Mouse (Mus musculus): ENCODE results near the gene Ube2h.

The Ube2h gene

DNA sequence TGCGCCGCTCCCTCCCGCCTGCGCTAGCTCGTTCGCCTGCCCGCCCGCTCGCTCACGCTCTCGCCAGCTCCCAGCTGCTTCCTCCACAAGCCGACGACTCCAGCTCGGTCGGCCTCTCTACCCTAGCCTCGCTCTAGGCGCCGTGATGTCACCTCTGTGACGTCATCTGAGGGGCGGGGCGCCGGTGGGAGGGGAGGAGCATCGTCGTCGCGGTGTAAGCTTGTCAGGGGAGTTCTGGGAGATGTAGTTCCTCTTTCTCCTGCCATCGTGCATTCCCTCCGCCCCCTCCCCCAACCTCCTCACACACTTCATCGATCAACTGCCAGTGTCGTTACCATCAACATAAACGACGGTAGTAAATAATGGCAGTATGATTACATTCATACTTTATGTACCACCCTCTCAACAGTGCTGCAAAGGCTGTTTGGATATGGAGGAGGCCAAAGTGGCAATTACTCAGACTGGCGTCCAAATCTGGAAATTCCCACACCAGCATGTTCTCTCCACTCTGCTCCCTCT lies at the start of gene Ube2h:
Gene Ube2h (minus strand): TSS at position 141 of the 519 bp plus-strand sequence.
- DNase-seq, result peak; percentile 99 to 100

DNA sequence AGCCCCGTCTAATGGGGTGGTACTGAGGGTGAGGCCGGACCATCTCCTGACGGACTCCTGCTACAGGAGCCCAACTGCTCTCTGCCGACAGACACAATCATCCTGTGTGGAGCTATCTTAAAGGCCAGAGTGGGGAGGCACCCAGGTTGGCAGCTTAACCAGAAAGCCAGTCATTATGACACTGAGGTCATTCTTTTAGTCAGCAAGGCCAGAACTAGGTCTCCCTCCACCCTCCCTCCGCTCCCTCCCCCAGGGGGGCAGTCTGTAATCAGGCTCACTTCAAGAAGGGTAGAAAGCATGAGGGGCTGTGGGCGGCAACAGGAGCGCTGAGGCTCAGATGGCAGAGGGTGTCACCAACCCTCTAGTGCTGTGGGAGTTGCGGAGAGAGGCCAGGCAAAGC lies 49.3 kb upstream of the Ube2h start:
- no peak for DNase-seq

DNA sequence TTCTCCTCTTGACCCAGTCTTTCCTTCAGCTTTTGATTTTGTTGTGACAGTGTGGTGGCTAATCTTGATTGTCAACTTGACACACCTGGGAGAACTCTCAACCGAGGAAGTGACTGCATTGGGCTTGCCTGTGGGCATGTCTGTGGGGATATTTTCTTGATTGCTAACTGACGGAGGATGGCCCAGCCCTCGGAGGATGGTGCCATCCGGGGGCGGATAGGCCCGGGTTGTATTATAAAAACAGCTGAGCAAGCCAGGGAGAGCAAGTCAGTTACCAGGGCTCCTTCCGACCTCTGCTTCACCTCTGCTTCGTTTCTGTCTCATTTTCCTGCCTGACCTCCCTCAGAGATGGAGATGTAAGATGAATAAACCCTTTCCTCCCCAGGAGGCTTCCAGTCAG lies 48.4 kb upstream of the Ube2h start:
- DNase-seq, result no peak

DNA sequence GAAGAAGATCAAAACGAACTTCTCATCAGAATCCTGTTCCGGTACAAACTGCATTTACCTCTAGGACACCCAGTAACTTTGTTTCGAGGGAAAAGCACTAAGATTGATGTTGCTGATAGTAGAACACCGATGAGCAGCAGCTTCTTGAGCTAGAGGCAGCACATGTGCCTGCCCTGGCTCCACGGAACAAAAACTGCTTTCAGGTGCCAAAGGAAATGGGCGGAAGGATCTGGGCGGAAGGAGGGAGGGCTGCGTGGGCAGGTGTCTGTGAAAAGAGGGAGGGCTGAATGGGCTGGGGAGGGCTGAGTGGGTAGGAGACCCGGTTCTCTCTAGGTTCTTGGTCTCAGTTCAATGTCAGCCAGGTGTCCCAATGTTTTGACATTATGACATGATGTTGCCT lies 47.0 kb upstream of the Ube2h start:
- DNase-seq, result no peak

DNA sequence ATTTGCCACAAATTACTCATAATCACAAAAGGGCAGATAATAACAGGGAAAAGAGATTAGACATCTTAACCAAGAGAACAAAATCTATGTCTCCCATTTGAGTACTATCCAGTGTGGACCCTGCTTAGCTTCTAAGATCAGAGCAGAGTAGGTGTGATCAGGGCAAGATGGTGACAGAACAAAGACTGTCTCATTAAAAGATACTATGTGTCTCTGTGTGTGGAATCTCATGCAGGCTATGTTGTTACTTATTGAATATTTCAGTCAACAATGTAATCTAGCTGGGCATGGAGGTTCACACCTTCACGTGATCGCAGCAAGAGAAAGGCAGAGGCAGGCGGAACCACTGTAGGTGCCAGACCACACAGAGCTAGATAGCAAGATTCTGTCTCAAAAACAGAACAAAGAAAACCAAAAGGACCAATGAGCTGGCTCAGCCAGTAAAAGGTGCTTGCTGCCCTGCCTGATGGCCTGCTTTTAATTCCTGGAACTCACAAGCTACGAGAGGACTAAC lies 43.0 kb upstream of the Ube2h start:
- DNase-seq, result no peak

DNA sequence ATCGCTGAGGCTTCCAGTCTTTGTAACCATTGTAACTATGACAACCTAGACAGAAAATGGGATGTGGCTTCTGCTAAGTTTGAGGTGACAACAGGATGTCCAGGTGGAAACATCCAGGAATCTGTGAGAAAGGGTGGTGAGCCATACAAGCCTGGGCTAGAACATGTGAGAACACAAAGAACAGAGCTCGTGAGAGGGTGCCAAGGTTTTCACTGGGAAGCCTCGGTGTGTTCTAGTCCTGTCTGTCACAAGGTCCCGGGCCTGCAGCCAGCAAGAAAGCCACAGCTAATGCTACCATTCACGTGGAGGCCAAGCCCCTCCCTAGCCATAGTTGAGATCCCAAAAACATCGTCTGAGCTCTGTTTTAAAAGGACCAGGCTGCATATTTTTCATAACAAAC lies 42.4 kb upstream of the Ube2h start:
- DNase-seq, result no peak

DNA sequence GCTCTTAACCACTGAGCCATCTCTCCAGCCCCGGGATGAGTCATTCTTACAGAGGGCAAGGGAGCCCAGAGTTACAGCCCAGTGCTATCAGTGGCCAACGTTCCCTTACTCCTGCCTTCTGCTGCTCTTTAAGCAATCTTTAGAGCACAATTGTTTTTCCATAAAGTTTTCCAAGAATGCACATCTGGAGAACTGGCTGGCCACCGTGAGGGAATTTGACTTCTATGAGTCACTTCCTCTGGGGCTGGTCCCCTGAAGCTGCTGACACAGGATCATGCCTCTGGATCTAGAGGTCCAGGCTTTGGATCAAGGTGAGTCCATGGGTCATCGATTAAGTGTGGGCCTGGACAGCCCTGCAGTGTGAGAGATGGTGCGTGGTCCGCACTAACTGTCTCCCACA lies 39.7 kb upstream of the Ube2h start:
- DNase-seq, result no peak

DNA sequence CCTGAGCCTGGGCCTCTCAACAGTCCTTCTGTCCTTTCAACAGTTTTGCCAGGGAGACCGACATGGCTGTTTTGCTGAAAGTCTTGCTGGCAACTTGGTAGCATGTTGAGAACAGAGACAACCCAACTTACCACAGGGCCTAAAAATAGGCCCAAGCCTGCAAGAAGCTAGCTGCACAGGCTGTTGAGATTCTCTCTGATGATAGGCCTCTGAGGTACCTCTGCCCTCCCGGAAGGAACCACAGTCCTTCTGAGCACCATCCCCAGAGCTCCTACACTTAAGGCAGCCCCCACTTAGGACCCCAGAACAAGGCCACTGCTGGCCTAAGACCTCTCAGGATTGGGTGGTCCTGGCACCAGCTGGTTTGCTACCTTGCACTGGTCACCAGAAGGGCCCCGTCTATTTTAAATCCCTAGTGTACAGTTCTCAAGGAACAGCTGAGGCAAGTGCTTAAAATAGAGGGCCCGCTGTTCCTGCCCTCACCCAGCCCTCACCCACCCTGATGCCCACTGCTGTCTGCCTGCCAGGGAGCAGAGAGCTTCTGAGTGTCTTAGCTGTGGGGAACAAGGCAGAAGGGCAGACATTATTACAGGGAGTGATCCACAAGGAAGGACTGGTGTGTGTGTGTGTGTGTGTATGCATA lies 36.0 kb upstream of the Ube2h start:
- DNase-seq, result no peak

DNA sequence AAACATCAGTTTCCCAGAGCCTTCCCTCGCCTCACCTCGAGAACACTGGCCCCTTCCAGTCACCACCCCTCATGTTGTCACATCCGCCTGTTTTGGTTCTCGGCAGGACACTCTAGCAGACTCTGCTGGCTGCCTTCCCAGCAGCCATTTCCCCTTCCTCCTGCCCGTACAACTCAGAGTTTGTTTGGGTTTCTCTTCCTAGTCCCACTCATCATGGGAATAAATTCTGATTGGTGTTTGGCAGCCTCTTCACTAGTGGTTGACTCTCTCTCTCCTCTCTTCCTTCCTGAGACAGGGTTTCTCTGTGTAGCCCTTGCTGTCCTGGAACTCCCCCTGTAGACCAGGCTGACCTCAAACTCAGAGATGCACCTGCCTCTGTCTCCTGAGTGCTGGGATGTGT lies 32.6 kb upstream of the Ube2h start:
- no peak for DNase-seq

DNA sequence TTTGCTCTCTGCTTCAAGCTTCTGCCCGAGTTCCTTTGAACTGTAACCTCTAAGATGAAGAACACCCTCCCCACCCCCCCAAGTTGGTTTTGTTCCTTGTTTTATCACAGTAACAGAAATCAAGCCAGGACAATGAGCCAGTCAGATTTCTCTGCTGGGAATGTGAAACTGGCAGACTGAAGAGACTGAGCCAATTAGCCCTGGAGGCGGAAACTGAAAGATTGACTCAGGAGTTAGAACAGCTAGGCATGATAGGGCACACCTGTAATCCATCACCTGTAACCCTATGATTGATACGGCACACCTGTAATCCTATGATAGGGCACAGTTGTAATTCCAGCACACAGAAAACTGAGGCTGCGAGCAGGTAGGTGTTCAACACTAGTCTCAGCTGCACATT lies 27.9 kb upstream of the Ube2h start:
- DNase-seq, result no peak

DNA sequence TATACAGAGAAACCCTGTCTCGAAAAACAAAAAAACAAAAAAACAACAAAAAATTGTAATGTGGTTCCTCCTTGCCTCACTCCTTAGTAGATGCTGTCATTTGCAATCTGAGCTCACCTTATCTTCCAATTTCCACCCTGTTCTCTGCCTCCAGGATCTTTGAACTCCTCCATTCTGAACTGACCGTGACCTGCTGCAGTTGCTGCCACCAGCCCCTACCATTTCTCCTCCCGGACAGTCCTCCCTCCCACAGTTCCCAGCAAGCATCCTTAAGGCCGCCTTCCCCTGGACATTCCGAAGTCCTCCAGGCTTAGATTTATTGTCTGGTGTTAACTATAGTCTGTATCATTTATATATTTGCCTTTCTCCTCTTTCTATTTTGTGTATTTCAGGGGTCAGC lies 26.4 kb upstream of the Ube2h start:
- DNase-seq, result no peak

DNA sequence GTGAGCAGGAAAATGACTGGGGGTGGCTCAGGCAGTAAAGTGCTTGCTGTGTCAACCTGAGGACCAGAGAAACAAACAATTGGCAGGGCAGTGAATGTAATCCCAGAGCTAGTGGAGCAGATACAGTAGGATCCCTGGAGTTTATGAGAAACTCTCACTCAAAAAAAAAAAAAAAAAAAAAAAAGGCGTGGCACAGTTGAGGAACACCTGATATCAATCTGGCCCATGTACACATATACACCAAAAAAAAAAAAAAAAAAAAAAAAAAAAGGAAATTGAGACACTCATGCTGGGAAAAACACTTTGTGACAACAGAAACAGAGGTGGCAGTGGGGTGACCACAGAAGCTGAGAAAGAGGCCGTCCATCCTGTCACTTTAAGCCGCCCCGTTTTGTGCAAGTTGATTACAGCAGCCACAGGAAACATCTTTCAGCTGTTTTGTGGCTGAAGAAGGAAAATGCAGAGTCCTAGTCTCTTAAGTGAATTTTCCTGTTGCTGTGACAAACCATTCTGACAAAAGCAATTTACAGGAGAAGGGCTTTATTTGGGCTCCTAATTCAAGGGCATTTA lies 21.7 kb upstream of the Ube2h start:
- DNase-seq, result no peak

DNA sequence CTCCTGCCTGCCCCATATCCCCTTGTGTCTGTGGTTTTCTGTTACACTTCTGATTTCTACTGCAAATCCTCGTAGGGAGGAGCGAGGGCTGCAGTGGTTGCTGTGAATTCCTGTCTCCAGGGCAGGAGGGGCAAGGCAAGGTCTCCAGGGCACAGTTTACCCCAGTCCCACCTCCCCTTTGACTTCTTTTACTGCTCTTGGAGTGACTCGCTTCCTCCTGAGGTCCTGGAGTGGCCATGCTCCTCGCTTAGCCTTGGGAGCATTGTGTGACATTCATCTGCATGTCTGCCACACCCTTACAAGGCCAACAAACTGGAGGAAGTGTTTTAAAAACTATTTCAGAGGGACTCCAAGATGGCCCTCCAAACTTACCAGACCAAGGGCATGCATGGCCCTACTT lies 16.7 kb upstream of the Ube2h start:
- DNase-seq, result no peak

DNA sequence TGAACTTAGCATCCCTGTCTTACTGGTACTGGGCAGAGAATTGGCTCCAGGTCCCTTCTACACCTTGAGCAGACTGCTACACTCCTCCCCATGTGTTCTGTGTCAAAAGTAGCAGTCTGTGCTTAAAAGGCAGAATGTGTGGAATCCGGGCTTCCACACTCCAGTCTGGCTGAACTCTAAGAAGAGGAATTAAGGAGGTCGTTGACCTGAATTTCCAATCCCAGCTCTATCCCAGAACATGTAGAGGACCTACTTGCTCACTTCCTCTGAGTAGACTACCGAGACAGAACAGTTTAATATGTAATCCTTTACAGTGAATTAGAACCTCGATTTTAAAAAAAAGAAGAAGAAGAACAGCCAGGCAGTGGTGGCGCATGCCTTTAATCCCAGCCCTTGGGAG lies 14.9 kb upstream of the Ube2h start:
- DNase-seq, result no peak

DNA sequence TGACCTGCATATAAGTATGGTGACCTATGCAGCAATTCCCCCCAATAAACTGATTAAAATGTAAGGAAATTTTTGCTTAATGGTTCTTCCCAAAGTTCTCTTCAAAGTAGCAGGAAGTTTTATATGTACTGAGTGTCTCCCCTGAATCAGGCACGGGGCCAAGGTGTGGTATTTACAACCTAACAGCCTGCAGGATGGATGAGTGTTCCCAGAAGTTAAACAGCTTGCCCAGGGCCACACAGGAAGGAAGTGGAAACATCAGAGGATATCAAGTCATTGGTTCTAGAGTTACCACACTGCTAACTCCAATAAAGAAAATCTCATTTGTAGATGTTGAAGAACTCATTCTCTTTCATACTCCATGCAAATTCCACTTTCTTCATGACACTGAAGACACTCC lies 7.7 kb upstream of the Ube2h start:
- no peak for DNase-seq

DNA sequence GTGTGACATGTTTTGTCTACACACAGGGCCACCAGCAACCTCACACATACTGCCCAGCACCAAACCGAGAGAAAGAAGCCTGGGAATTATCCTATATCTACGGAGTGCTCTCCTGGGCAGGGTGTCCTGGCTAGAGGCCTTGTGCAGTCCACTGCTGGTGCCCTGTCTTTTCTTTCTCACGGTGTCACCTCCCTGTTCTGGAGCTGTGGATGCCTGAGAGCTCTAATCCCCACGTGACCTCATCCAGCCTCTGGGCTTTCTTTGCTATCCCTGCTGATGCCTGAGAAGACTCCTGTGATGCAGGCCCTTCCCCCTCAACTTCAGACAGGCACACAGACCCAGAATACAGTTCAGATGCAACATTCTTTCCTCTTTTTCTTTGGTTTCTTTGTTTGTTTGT lies 4.4 kb upstream of the Ube2h start:
- DNase-seq, result no peak

DNA sequence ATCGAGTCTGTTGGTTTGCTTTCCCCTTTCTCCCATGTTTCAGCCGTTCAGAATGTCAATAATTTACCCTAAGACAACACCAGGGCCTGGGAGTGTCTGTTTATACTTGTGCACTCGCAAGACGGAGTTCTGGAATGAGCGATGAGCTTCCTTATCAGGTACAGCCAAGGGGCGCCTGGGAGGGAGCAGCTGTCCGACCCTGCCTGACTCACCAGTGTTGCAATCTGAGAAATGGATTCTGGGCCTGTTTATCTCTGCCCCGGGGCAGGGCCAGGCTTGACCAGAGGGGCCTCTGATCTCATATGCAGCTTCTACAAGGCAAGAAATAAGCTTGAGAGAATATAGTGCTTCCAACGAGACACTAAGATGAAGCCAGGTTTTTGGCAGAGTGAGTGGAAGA lies 3.4 kb upstream of the Ube2h start:
- no peak for DNase-seq

DNA sequence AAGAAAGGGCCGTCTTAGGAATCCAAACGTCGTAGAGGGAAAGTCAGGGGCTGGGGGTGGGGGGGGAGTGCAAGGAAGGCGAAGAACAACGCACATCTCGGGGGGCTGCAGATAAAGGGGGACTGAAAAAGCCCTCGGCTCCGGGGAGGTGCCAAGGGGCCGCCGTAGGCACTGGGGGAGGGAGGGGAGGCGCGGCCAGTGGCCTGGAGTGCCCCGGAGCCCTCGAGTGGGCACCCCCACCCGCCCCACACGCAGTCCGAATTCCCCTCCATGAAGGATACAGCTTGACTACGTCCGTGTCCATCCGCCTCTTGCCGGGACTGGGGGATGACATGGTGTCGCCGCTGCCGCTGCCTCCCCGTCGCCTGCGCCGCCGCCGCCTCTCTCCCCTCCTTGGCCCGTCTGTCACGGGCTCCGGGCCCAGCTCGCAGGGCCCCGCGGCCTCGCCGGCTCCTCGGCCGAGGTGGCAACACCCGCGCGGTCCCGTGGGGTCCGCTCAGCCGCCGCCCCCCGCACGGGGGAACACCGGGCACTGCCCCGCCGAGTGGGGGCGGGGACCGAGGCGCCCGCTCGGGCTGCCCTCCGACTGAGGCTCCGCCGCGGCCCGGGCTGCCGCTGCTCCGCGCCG lies 454 bp downstream of the Ube2h start:
- peak in 1 of 2 experiments; percentile 46 for DNase-seq

DNA sequence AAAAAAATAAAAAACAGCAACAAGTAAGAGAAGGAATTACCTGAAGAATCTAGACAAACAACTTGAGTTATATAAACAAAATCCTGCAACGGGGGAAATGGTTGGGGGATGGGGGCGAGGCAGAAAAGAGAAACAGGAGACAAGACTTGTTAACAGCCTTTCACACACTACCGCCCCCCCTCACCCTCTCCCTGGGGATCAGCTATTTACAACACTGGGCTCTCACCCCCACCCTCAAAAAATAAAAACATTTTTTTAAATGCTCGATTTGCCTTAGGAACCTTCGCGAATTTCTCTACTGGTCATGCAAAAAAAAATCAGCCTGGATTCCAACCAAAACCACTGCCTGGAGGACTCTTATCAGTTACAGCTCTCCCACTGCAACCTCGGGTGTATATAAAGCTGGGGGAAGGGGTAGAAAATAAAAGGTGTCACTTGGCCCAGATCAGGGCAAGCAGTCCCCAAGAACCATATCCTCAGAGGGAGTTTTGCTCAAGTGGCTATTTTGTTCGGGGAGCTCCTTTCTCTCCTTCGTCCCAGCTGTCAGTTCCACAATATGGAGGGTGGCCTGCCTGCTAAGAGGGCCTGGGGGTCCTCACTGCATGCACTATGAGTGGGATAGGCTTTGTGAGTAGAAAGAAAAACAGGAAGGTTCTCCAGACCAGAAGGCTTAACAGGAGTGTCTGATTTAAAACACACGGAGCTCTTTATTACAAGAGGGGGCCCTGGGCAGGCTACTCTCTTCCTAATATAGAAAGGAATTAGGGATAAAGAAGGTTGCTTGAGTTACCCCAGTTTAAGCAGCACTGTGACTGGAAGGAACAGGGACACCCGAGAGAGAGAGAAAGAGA lies 1.3 kb downstream of the Ube2h start:
- peak; percentile 33 to 38 for DNase-seq

DNA sequence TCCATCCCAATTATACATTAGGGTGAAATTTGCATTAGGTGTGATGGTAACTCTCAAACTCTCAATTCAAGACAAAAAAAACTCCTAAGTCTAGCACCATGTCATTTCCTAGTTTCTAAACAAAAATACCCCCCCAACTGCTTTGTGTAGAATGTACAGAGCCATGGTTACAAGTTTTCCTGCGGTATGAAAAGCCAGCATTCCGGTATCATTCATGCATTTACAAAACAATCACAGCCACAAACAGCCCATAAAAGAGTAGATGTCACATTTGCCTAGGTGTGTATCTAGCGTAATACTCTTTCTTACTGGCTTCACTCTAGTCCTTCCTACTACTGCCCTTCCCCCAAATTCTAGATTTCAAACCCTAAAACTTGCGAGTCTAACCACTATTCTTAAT lies 2.2 kb downstream of the Ube2h start:
- no peak for DNase-seq

DNA sequence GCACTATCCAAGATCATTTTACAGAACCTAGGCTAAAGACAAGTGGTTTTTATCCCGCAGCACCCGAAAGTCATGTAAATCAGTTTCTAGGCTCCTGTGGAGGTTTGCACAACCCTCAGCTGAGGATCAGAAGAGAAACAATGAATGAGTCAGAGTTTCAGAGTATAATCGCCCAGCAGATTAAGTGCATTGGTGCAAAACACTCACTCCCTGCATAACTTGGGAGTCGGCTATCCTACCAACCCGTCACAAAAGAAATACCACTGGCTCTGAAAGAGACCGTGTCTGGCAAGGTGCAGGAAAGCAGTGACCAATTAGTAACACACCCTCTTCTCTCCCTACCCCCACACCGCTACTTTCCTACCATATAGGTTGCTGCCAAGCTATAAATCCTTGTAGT lies 3.4 kb downstream of the Ube2h start:
- peak in 1 of 2 experiments; percentile 8 for DNase-seq

DNA sequence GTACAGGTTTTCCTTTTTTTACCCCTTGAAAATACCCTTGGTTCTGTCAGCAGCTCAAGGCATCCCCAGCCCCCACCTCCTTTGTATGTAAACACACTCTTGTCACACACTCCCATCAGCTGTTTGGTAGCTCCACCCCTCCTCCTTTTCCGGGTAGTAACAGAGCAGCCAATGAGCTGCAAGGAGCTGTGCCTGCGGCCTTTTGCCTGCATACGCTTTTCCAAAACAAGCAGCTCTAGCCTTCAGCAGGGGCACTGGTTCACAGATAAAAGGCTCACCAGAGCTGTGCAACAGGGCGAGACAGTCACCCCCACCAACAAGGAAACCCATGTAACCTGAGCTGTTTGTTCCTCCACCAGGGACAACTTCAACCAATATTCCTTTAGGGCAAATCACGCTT lies 4.0 kb downstream of the Ube2h start:
- peak; percentile 75 to 85 for DNase-seq

DNA sequence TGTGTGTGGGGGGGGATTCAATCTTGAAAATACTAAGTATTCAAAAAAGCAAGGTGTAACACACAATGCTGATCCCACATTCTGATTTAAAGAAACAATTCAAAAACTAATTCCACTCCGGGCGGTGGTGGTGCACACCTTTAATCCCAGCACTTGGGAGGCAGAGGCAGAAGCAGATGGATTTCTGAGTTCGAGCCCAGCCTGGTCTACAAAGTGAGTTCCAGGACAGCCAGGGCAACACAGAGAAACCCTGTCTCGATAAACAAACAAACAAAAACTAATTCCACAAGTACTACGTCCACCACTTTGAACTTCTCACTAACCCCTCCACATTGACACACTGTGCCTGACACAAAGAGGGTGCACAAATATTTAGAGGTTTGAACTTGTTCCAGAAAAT lies 4.7 kb downstream of the Ube2h start:
- DNase-seq, result no peak
